Mouse (Mus musculus): ENCODE results near the gene Tmem98.

Gene Tmem98

DNA sequence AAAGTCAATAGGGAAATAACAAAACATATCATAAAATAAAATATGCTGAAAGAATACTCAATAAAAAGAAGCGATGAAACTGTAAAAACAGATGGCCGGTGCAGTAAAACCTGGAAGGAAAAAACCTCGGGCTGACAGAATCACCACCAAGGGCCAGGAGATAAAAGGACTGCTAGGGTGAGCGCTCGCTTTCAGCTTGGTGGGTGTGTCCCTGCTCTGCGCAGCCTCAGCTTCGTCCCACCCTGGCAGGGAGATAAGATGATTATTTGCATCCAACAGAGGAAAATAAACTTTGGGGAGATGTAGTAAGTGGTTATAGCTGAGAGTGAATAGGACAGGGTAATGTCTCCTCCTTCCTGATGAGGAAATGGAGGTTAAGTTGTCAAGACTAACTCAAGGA lies 44.9 kb downstream of the Tmem98 start:
- no peak for DNase-seq (ENCODE audit: low spot score)

DNA sequence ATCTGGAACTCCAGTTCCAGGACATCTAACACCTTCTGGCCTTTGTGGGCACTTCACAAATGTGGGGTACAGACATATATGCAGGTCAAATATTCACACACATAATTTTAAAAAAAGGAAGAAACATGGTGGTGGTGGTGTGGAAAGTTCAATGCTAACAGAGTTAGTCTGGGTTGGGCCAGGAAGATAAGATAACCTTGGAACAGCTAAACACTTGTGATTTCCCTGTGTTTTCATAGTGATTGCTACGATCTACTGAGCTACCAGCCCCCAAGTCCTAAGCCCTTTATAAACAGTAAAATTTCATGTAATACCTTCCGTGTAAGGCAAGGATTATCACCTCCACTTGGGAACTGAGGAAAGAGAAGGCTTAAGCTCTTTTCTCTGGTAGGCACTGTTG lies 46.9 kb downstream of the Tmem98 start:
- DNase-seq (ENCODE audit: low spot score) = no peak

DNA sequence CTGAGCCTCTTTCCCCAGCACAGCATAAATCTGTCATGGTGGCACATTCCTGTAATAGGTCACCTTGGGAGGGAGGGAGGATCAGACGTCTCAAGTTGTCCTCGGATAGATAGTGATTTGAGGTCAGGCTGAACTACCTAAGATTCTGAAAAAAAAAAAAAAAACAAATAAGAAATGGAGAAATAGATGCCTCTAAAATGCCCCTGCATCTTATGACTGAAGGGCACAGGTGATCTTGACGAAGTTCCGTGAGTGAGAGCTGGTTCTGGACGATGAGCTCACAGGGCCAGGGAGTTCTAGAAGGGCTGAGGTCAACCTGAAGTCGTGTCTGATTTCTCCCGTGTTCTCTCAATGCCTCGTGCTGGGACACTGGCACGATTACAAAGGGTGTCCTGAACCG lies 48.1 kb downstream of the Tmem98 start, which contains the start of gene Spaca3:
Gene Spaca3 (plus strand): TSS at position 301 of the 400 bp plus-strand sequence.
- DNase-seq (ENCODE audit: low spot score) = no peak

GRCm38 (mm10) chr11:80862941-80863340 lies 53.0 kb downstream of the Tmem98 start:
- DNase-seq (ENCODE audit: low spot score) = no peak

DNA sequence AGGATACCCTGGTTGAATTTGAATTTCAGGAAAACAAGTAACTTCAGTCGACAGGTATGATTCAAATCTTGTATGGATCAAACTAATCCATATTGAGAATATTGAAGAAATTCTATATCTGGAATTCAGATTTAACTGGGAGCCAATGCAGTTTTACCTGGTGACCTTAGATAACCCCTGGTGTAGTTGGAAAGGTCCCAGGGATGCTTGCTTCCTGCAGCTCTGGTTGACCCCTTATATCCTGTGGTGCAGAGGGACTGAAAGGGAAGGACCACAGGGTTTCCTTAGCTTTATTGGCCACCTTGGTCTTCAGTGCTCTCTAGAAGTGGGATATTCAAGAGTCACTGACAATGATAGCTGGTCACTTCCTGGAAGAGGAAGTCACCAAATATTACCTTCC lies 58.1 kb downstream of the Tmem98 start:
- no peak for DNase-seq (ENCODE audit: low spot score)

Measured in adipocyte (in vitro differentiated cells).